Mouse (Mus musculus) limb, embryonic 14.5 days (tissue): ENCODE data around the gene Dand5. TPM values are rescaled to one million over a fixed set of nuclear protein-coding genes. Genes with fewer than 3 reads are reported as not detected.
"Not testable (repeated sequence)": the region's sequence is repeated elsewhere in the genome, so short reads cannot be mapped to it uniquely, and the experiment has no call there.

ENCODE experiments used
- ATAC-seq: fragments of 200-750 bp; cut with Nextera tagmentation; 2 replicates; pipeline ENCODE4 v1.8.0; 2017; ENCODE audit warnings: low read depth, moderate number of reproducible peaks, moderate TSS enrichment; ENCODE audit not compliant: low FRiP score
- DNase-seq: peaks from one replicate; pipeline ENCODE4 v3.0.0-alpha.2; 2015; ENCODE audit warnings: low spot score
- H3K27ac ChIP-seq: fragments of 300-500 bp; sonication (generic); replicated peaks from 2 replicates; pipeline ENCODE4 v1.5.1; 2014; ENCODE audit warnings: low read depth, mild to moderate bottlenecking, low read length, moderate library complexity, mixed read lengths
- H3K27me3 ChIP-seq: fragments of 300-500 bp; sonication (generic); 2 replicates; pipeline ENCODE4 v1.6.1; 2014; ENCODE audit warnings: low read length, mixed read lengths; ENCODE audit not compliant: control insufficient read depth, insufficient read depth
- H3K36me3 ChIP-seq: fragments of 300-500 bp; sonication (generic); 2 replicates; pipeline ENCODE4 v1.6.1; 2014; ENCODE audit warnings: mild to moderate bottlenecking, low read length, moderate library complexity, mixed read lengths; ENCODE audit not compliant: control insufficient read depth, insufficient read depth
- H3K4me1 ChIP-seq: fragments of 300-500 bp; sonication (generic); 2 replicates; pipeline ENCODE4 v1.6.1; 2014; ENCODE audit warnings: antibody characterized with exemption, low read length, mixed read lengths; ENCODE audit not compliant: control insufficient read depth, insufficient read depth
- H3K4me2 ChIP-seq: fragments of 300-500 bp; sonication (generic); replicated peaks from 2 replicates; pipeline ENCODE4 v1.6.1; 2014; ENCODE audit warnings: low read depth, mild to moderate bottlenecking, low read length, moderate library complexity; ENCODE audit not compliant: severe bottlenecking
- H3K4me3 ChIP-seq: fragments of 300-500 bp; sonication (generic); replicated peaks from 2 replicates; pipeline ENCODE4 v1.5.1; 2014; ENCODE audit warnings: low read length
- H3K9ac ChIP-seq: fragments of 300-500 bp; sonication (generic); 2 replicates; pipeline ENCODE4 v1.6.1; 2014; ENCODE audit warnings: mild to moderate bottlenecking, low read depth, low read length, moderate library complexity; ENCODE audit not compliant: severe bottlenecking
- H3K9me3 ChIP-seq: fragments of 300-500 bp; sonication (generic); 2 replicates; pipeline ENCODE4 v1.6.1; 2016; ENCODE audit warnings: low read length; ENCODE audit not compliant: control insufficient read depth
- POLR2A ChIP-seq: fragments of 200-500 bp; IDR thresholded peaks from 2 replicates; pipeline ENCODE4 v1.8.0; 2012; ENCODE audit warnings: inconsistent platforms, mild to moderate bottlenecking, moderate library complexity, borderline replicate concordance; ENCODE audit not compliant: insufficient read depth, insufficient read length; ENCODE audit errors: extremely low read depth
- WGBS: fragments of 180-500 bp; shearing (Covaris S2); extraction: QIAGEN DNeasy Blood & Tissue Kit; methylation state at CpG from one replicate; pipeline ENCODE4 v1.1.7; 2014; 5-methylcytosine and 5-hydroxymethylcytosine counted together
- polyA plus RNA-seq, 2 experiments: library from polyadenylated mRNA; depleted of rRNA in 1 of 2; stranded (reverse) in 1 of 2; unstranded in 1 of 2; fragments of >200 nt; fragmentation: Nextera tagmentation in 1 of 2; extraction: Ambion mirVana in 1 of 2; gene quantifications; 2 replicates each; pipeline versions ENCODE4 v1.2.1 to v1.2.3; 2012 to 2014

Dand5 gene
- polyA plus RNA-seq, 2 experiments = 5.9 to 6.9 TPM

DNA sequence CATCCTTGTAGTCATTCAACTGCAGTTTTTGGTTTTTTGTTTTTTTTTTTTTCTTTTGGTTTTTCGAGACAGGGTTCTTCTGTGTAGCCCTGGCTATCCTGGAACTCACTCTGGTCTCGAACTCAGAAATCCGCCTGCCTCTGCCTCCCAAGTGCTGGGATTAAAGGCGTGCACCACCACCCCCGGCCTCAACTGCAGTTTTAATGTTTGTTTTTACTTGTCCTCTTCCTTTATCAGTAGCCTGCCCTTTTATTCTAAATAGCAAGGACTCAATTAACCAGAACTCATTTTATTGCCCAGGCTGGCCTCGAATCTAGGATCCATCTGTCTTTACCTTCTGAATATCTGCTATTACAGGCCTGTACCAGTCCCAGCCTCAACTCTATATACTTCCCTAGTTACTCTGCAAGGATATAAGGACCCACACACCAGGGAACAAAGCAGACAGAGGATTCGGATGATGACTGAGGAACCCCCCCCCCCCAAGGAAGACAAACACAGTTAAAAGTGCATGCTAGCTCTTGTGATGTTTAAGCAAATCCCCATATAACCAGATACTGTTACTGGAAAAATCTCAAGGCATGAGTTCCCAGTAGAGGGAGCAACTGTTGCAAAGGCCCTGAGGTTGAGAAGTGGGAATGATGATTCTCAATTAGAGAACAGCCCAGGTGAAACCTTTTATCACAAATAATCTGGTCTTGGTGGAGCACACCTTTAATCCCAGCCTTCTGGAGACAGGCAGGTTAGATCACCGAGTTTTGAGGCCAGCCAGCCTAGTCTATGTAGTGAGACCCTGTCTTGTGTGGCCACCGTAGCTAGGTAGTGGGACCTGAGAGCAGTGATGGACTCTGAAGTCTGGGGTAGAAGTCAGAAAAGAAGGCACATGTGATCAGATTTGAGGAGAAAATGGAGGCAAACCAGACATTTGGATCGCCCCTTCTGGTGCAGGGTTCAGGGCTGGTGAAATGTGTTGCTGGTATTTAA lies 10.4 kb upstream of the Dand5 start:
- H3K4me2 ChIP-seq = peak overlapping the region; percentile 53
- no peak for ATAC-seq
- peaks cover 9% of the 10 kb centered on the region; the same call in 1 of the 2 replicates for H3K4me1 ChIP-seq
- H3K27ac ChIP-seq = peak overlapping the region; percentile 94
- no peak for DNase-seq
- 64% methylated on average over 10 of the region's 10 CpGs for WGBS
- peaks cover 46% of the 10 kb centered on the region for H3K36me3 ChIP-seq
- no peaks in the 10 kb centered on the region for H3K27me3 ChIP-seq
- no peak for TF ChIP-seq POLR2A
- no peaks in the 10 kb centered on the region for H3K9me3 ChIP-seq
- H3K9ac ChIP-seq = peak overlapping the region; percentile 96
- peak overlapping the region; percentile 96 for H3K4me3 ChIP-seq

DNA sequence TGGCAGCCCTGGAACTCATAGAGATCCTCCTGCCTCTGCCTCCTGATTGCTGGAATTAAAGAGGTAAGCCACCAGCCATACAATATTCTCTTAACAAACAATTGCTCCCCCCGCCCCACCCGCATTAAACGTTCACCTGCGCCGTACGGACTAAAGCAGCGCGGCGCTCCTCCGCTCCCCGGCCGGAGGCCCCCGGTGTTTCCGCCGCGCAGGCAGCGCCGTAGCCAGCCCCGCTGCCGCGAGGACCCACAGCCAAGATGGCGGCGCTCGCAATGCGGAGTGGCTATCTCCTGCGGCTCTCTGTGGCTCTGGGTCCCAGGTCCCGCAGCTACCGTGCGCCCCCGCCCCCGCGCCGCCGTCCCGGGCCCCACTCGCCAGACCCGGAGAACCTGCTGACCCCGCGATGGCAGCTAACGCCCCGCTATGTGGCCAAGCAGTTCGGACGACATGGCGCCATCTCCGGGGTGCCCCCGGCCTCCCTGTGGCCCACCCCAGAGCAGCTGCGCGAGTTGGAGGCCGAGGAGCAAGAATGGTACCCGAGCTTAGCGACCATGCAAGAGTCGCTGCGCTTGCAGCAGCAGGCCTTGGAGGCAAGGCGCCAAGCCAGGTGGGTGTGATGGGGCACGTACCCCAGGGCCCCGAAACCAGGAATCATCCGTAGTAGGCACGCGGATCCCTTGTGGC lies 9.6 kb upstream of the Dand5 start:
- H3K4me1 ChIP-seq = peaks cover 8% of the 10 kb centered on the region; the same call in 1 of the 2 replicates
- peaks cover 37% of the 10 kb centered on the region for H3K36me3 ChIP-seq
- peak; percentile 86; the same call in 1 of the 2 replicates for TF ChIP-seq POLR2A
- DNase-seq (peak; percentile 64), ATAC-seq (peak; percentile 77)
- peak overlapping the region; percentile 53 for H3K4me2 ChIP-seq
- H3K27me3 ChIP-seq = no peaks in the 10 kb centered on the region
- H3K9ac ChIP-seq = peak overlapping the region; percentile 96
- H3K9me3 ChIP-seq = no peaks in the 10 kb centered on the region
- 2% methylated on average over 53 of the region's 59 CpGs for WGBS
- H3K4me3 ChIP-seq = peak overlapping the region; percentile 96
- H3K27ac ChIP-seq = peak overlapping the region; percentile 94

DNA sequence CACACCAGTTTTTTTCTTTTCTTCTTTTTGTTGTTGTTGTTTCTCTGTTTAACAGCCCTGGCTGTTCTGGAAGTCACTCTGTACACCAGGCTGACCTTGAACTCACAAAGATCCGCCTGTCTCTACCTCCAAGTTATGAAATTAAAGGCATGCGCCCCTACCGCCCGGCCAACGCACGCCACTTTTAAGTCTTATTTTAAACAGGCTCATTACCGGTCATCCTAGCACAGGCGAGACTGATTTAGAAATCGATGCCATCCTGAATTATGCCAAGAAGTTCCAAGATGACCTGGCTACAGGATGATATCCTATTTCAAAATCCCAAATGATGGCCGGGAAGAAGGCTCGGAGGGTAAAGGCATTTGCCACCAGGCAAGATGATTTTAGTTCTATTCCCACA lies 8.9 kb upstream of the Dand5 start, which contains the start of gene Gadd45gip1:
TSS of gene Gadd45gip1 (plus strand) at position 33 of the 400 bp plus-strand sequence.
- no peak for DNase-seq
- no peak for TF ChIP-seq POLR2A
- 76% methylated on average over 11 of the region's 11 CpGs for WGBS

DNA sequence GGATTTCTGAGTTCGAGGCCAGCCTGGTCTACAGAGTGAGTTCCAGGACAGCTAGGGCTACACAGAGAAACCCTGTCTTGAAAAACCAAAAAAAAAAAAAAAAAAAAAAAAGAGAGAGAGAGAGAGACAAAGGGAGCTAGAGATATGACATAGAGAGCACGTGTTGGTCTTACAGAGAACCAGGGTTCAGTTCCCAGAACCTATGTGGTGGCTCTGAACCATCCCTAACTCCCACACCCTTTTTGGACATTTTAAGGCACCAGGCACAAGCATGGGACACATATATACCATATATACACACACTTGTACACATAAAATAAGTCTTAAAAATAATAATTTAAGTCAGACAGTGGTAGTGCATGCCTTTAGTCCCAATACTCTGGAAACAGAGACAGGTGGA lies 3.9 kb upstream of the Dand5 start:
- ATAC-seq, DNase-seq, H3K9ac ChIP-seq, H3K36me3 ChIP-seq, H3K4me1 ChIP-seq, H3K9me3 ChIP-seq, H3K27ac ChIP-seq, H3K4me2 ChIP-seq, H3K27me3 ChIP-seq, H3K4me3 ChIP-seq: not testable (repeated sequence)
- WGBS = 81% methylated on average over 2 of the region's 2 CpGs

More for the DNA sequence above, 8.9 kb upstream of the Dand5 start, which contains the start of gene Gadd45gip1:
- peak within 1 kb of the TSS; percentile 53 for H3K4me2 ChIP-seq
- no peaks in the 10 kb centered on the region for H3K27me3 ChIP-seq
- no peak for ATAC-seq
- H3K4me1 ChIP-seq = peaks cover 4% of the 10 kb centered on the region; the same call in 1 of the 2 replicates
- H3K4me3 ChIP-seq = peak within 1 kb of the TSS; percentile 96
- H3K27ac ChIP-seq = peak within 1 kb of the TSS; percentile 94
- H3K36me3 ChIP-seq = peaks cover 30% of the 10 kb centered on the region
- peak within 1 kb of the TSS; percentile 96 for H3K9ac ChIP-seq
- H3K9me3 ChIP-seq = no peaks in the 10 kb centered on the region

DNA sequence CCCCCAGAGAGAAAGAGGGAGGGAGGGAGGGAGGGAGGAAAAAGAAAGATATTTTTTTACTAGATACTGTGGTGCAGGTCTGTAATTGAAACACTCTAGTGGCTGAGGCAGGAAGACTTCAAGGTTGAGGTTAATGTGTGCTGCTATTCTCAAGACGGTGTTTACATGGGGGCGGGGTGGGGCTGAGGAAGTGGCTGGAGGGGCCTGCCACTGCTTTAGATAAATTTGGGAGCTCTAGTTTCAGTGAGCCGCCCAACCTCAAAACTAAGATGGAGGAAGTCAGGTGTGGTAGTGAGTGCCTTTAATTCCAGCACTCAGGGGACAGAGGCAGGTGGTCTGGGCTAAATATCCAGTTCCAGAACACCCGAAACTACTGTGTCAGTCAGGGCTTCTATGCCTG lies 3.0 kb upstream of the Dand5 start:
- Histone ChIP-seq H3K4me3 (no peak overlapping the region), H3K27ac (no peak overlapping the region), H3K36me3 (no peaks in the 10 kb centered on the region), H3K4me2 (no peak overlapping the region), H3K27me3 (no peaks in the 10 kb centered on the region), H3K4me1 (0 out of 2 replicates have a peak, but pooled peaks cover 4% of the 10 kb centered on the region), H3K9me3 (no peaks in the 10 kb centered on the region), H3K9ac (no peak overlapping the region)
- WGBS = 60% methylated on average over 4 of the region's 4 CpGs
- ATAC-seq (no peak), DNase-seq (no peak)
- TF ChIP-seq POLR2A = no peak
